Mouse (Mus musculus) CH12.LX (cell line): ENCODE data around the gene Ace. TPM values are rescaled to one million over a fixed set of nuclear protein-coding genes. Genes with fewer than 3 reads are reported as not detected.
A peak's percentile ranks its signal among the peaks of the same experiment; 100 is the strongest.

ENCODE experiments used
- DNase-seq: peaks from one replicate; pipeline ENCODE4 v3.0.0-alpha.2; 2013; ENCODE audit errors: extremely low read depth
- H3K27ac ChIP-seq: 2 replicates; pipeline ENCODE4 v1.5.1; 2012; ENCODE audit warnings: low read depth, mild to moderate bottlenecking, control low read depth, moderate library complexity; ENCODE audit not compliant: insufficient read depth
- H3K27me3 ChIP-seq: replicated peaks from 2 replicates; pipeline ENCODE3; 2012; ENCODE audit warnings: inconsistent platforms
- H3K36me3 ChIP-seq, 2 experiments: replicated peaks in 1 of 2; 2 replicates each; pipeline versions ENCODE3 to v1.6.1; 2012; ENCODE audit warnings: inconsistent platforms in 1 of 2, low read length in 1 of 2, mild to moderate bottlenecking in 1 of 2, mixed read lengths in 1 of 2, moderate library complexity in 1 of 2; ENCODE audit not compliant: control insufficient read depth in 1 of 2, insufficient read depth in 1 of 2
- H3K4me1 ChIP-seq, 2 experiments: 2 replicates each; pipeline ENCODE4 v1.6.1; 2012; ENCODE audit warnings: inconsistent platforms in 1 of 2, moderate library complexity in 1 of 2; ENCODE audit not compliant: insufficient read depth in 2 of 2, control insufficient read depth in 1 of 2
- H3K4me2 ChIP-seq: 2 replicates; pipeline ENCODE4 v1.6.1; 2012; ENCODE audit warnings: low read depth, mild to moderate bottlenecking, control low read depth; ENCODE audit not compliant: poor library complexity, insufficient read depth, severe bottlenecking
- H3K4me3 ChIP-seq, 3 experiments: fragments of 150-350 bp in 1 of 3; sonication (generic) in 1 of 3; replicated peaks in 1 of 3; 2 replicates each; pipeline versions ENCODE3 to v1.5.1; 2011 to 2012; ENCODE audit warnings: low read depth in 2 of 3, low read length in 2 of 3, mild to moderate bottlenecking in 2 of 3, moderate library complexity in 2 of 3, control low read depth in 1 of 3, improper control_type of control experiment in 1 of 3, inconsistent platforms in 1 of 3, mixed read lengths in 1 of 3; ENCODE audit not compliant: poor library complexity in 1 of 3
- H3K79me2 ChIP-seq: replicated peaks from 2 replicates; pipeline ENCODE4 v1.6.1; 2012; ENCODE audit warnings: mild to moderate bottlenecking, moderate library complexity; ENCODE audit not compliant: control insufficient read depth, poor library complexity, insufficient read depth, severe bottlenecking; ENCODE audit errors: extremely low read depth
- H3K9ac ChIP-seq: 2 replicates; pipeline ENCODE4 v1.6.1; 2012; ENCODE audit warnings: low read depth, mild to moderate bottlenecking, control low read depth, moderate library complexity; ENCODE audit not compliant: insufficient read depth
- H3K9me3 ChIP-seq: replicated peaks from 2 replicates; pipeline ENCODE3; 2012; ENCODE audit warnings: low read length, inconsistent platforms, mixed read lengths
- BHLHE40 ChIP-seq: IDR thresholded peaks from 2 replicates; pipeline ENCODE4 v1.6.1; 2011; ENCODE audit warnings: mild to moderate bottlenecking, low read depth, low read length, improper control_type of control experiment
- CHD1 ChIP-seq: IDR thresholded peaks from 2 replicates; pipeline ENCODE4 v1.6.1; 2012; ENCODE audit warnings: low read depth, low read length, improper control_type of control experiment, inconsistent platforms
- CHD2 ChIP-seq: IDR thresholded peaks from 2 replicates; pipeline ENCODE4 v1.6.1; 2011; ENCODE audit warnings: low read length, improper control_type of control experiment
- CTCF ChIP-seq, 2 experiments: IDR thresholded peaks in 1 of 2; conservative IDR thresholded peaks in 1 of 2; 2 replicates each; pipeline ENCODE4 v1.5.1; 2011 to 2012; ENCODE audit warnings: low read depth in 2 of 2, low read length in 2 of 2, improper control_type of control experiment in 1 of 2, inconsistent platforms in 1 of 2, mild to moderate bottlenecking in 1 of 2, moderate library complexity in 1 of 2
- E2F4 ChIP-seq: IDR thresholded peaks from 2 replicates; pipeline ENCODE4 v1.6.1; 2011; ENCODE audit warnings: low read depth, low read length, improper control_type of control experiment; ENCODE audit not compliant: insufficient replicate concordance
- ELF1 ChIP-seq: IDR thresholded peaks from 2 replicates; pipeline ENCODE4 v1.6.1; 2014; ENCODE audit warnings: low read depth, mild to moderate bottlenecking, inconsistent platforms, low read length, improper control_type of control experiment
- EP300 ChIP-seq: IDR thresholded peaks from 2 replicates; pipeline ENCODE4 v1.6.1; 2011; ENCODE audit warnings: low read length, improper control_type of control experiment
- ETS1 ChIP-seq: conservative IDR thresholded peaks from 2 replicates; pipeline ENCODE4 v1.6.1; 2012; ENCODE audit warnings: low read depth, mild to moderate bottlenecking, inconsistent platforms, low read length, improper control_type of control experiment, moderate library complexity
- GABPA ChIP-seq: IDR thresholded peaks from 2 replicates; pipeline ENCODE4 v1.6.1; 2012; ENCODE audit warnings: low read depth, low read length, improper control_type of control experiment, inconsistent platforms; ENCODE audit not compliant: insufficient replicate concordance
- HCFC1 ChIP-seq: IDR thresholded peaks from 2 replicates; pipeline ENCODE4 v1.6.1; 2012; ENCODE audit warnings: low read depth, mild to moderate bottlenecking, inconsistent platforms, low read length, improper control_type of control experiment
- IRF4 ChIP-seq: IDR thresholded peaks from 2 replicates; pipeline ENCODE4 v1.6.1; 2014; ENCODE audit warnings: low read depth, mild to moderate bottlenecking, inconsistent platforms, low read length, improper control_type of control experiment
- JUN ChIP-seq: IDR thresholded peaks from 2 replicates; pipeline ENCODE4 v1.6.1; 2011; ENCODE audit warnings: low read depth, mild to moderate bottlenecking, low read length, improper control_type of control experiment, moderate library complexity; ENCODE audit not compliant: insufficient read depth
- JUND ChIP-seq: conservative IDR thresholded peaks from 2 replicates; pipeline ENCODE4 v1.6.1; 2011; ENCODE audit warnings: low read depth, low read length, improper control_type of control experiment
- KAT2A ChIP-seq: IDR thresholded peaks from 2 replicates; pipeline ENCODE4 v1.6.1; 2012; ENCODE audit warnings: low read length, improper control_type of control experiment, inconsistent platforms; ENCODE audit not compliant: insufficient replicate concordance
- MAFK ChIP-seq: IDR thresholded peaks from 2 replicates; pipeline ENCODE4 v1.6.1; 2011; ENCODE audit warnings: low read length, improper control_type of control experiment; ENCODE audit not compliant: insufficient replicate concordance
- MAX ChIP-seq: IDR thresholded peaks from 2 replicates; pipeline ENCODE4 v1.6.1; 2011; ENCODE audit warnings: low read length, improper control_type of control experiment
- MAZ ChIP-seq: IDR thresholded peaks from 2 replicates; pipeline ENCODE4 v1.6.1; 2012; ENCODE audit warnings: low read depth, mild to moderate bottlenecking, inconsistent platforms, low read length, improper control_type of control experiment, moderate library complexity
- MEF2A ChIP-seq: IDR thresholded peaks from 2 replicates; pipeline ENCODE4 v1.6.1; 2014; ENCODE audit warnings: low read depth, mild to moderate bottlenecking, inconsistent platforms, low read length, improper control_type of control experiment, borderline replicate concordance
- MXI1 ChIP-seq: IDR thresholded peaks from 2 replicates; pipeline ENCODE4 v1.6.1; 2011; ENCODE audit warnings: mild to moderate bottlenecking, low read depth, low read length, improper control_type of control experiment
- MYC ChIP-seq: IDR thresholded peaks from 2 replicates; pipeline ENCODE4 v1.6.1; 2011; ENCODE audit warnings: low read depth, mild to moderate bottlenecking, improper control_type of control experiment, low read length
- NELFE ChIP-seq: IDR thresholded peaks from 2 replicates; pipeline ENCODE4 v1.6.1; 2011; ENCODE audit warnings: low read depth, low read length, improper control_type of control experiment
- NRF1 ChIP-seq: IDR thresholded peaks from 2 replicates; pipeline ENCODE4 v1.6.1; 2014; ENCODE audit warnings: low read depth, mild to moderate bottlenecking, inconsistent platforms, low read length, improper control_type of control experiment, moderate library complexity
- PAX5 ChIP-seq: IDR thresholded peaks from 2 replicates; pipeline ENCODE4 v1.6.1; 2012; ENCODE audit warnings: low read length, inconsistent platforms, mixed read lengths
- POLR2A ChIP-seq: IDR thresholded peaks from 2 replicates; pipeline ENCODE4 v1.6.1; 2011; ENCODE audit warnings: low read depth, mild to moderate bottlenecking, improper control_type of control experiment, low read length
- POLR2AphosphoS2 ChIP-seq: IDR thresholded peaks from 2 replicates; pipeline ENCODE4 v1.6.1; 2011; ENCODE audit warnings: low read depth, low read length, improper control_type of control experiment
- RAD21 ChIP-seq: IDR thresholded peaks from 2 replicates; pipeline ENCODE4 v1.6.1; 2011; ENCODE audit warnings: low read depth, mild to moderate bottlenecking, low read length, improper control_type of control experiment, moderate library complexity
- RCOR1 ChIP-seq: conservative IDR thresholded peaks from 2 replicates; pipeline ENCODE4 v1.6.1; 2012; ENCODE audit warnings: low read depth, mild to moderate bottlenecking, inconsistent platforms, low read length, improper control_type of control experiment
- SIN3A ChIP-seq: IDR thresholded peaks from 2 replicates; pipeline ENCODE4 v1.6.1; 2012; ENCODE audit warnings: low read length, improper control_type of control experiment, inconsistent platforms
- SMC3 ChIP-seq: IDR thresholded peaks from 2 replicates; pipeline ENCODE4 v1.6.1; 2011; ENCODE audit warnings: low read depth, low read length, improper control_type of control experiment
- TBP ChIP-seq: conservative IDR thresholded peaks from 2 replicates; pipeline ENCODE4 v1.6.1; 2011; ENCODE audit warnings: low read depth, low read length, improper control_type of control experiment
- TCF12 ChIP-seq: IDR thresholded peaks from 2 replicates; pipeline ENCODE4 v1.6.1; 2014; ENCODE audit warnings: low read depth, mild to moderate bottlenecking, inconsistent platforms, low read length, improper control_type of control experiment
- UBTF ChIP-seq: IDR thresholded peaks from 2 replicates; pipeline ENCODE4 v1.6.1; 2012; ENCODE audit warnings: low read depth, mild to moderate bottlenecking, inconsistent platforms, low read length, improper control_type of control experiment, moderate library complexity
- USF1 ChIP-seq: IDR thresholded peaks from 2 replicates; pipeline ENCODE4 v1.6.1; 2014; ENCODE audit warnings: low read depth, mild to moderate bottlenecking, inconsistent platforms, low read length, improper control_type of control experiment
- USF2 ChIP-seq: conservative IDR thresholded peaks from 2 replicates; pipeline ENCODE4 v1.6.1; 2011; ENCODE audit warnings: low read depth, low read length, improper control_type of control experiment
- ZC3H11A ChIP-seq: IDR thresholded peaks from 2 replicates; pipeline ENCODE4 v1.6.1; 2012; ENCODE audit warnings: low read depth, mild to moderate bottlenecking, inconsistent platforms, low read length, improper control_type of control experiment
- ZKSCAN1 ChIP-seq: IDR thresholded peaks from 2 replicates; pipeline ENCODE4 v1.6.1; 2012; ENCODE audit warnings: low read depth, inconsistent platforms, low read length, improper control_type of control experiment, borderline replicate concordance
- ZMIZ1 ChIP-seq: IDR thresholded peaks from 2 replicates; pipeline ENCODE4 v1.6.1; 2012; ENCODE audit warnings: low read depth, mild to moderate bottlenecking, inconsistent platforms, low read length, improper control_type of control experiment
- ZNF384 ChIP-seq: IDR thresholded peaks from 2 replicates; pipeline ENCODE4 v1.6.1; 2012; ENCODE audit warnings: low read depth, low read length, improper control_type of control experiment, inconsistent platforms
- dilution Hi-C: fragments of 300-500 bp; cut with MboI; formaldehyde crosslinking; loops from 2 replicates; pipeline ENCODE4 v1.14.3; 2020; ENCODE audit warnings: low sequenced_read_pairs; ENCODE audit not compliant: extremely low pct_unique_long_range_greater_than_20kb, extremely low pct_ligation_motif_present
- in situ Hi-C: fragments of 300-500 bp; cut with MboI; formaldehyde crosslinking; loops from 3 replicates; pipeline ENCODE4 v1.14.3; 2019; ENCODE audit warnings: low sequenced_read_pairs, low pct_ligation_motif_present, low pct_unique_long_range_greater_than_20kb, mixed read lengths
- polyA plus RNA-seq: library from polyadenylated mRNA; unstranded; fragments of >175 nt; gene quantifications from 2 replicates; pipeline ENCODE4 v1.2.1, GENCODE M21; 2012; ENCODE audit warnings: low read depth; ENCODE audit not compliant: insufficient read length
- total RNA-seq, 2 experiments: library from RNA; depleted of rRNA; stranded (reverse); fragments of 300-350 nt in 1 of 2; fragments of >200 nt in 1 of 2; gene quantifications; 2 replicates each; pipeline ENCODE4 v1.2.3; 2012 to 2014

Gene Ace
- total and polyA plus RNA-seq, 3 experiments = 0.08 TPM; not detected in 2

DNA sequence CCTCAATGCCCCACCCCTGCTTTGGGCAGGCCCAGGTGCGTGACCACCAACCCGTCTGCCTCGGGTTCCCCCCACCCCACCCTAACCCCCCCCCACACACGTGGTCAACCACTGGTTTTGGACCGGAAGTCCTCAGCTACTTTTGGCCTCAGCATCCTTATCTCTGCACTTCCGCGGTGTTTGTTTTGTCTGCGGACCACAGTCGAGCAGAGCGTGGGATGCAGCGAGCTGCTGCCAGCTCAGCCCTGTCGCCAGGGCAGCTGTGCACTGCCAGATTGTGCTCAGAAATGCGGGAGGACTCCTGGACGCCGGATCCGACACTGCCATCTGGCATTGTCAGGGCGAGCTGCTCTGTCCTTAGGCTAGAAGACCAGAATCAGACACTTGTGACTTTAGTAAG is 8.4 kb upstream of the Ace start:
- H3K79me2 ChIP-seq = no peaks in the 10 kb centered on the region

DNA sequence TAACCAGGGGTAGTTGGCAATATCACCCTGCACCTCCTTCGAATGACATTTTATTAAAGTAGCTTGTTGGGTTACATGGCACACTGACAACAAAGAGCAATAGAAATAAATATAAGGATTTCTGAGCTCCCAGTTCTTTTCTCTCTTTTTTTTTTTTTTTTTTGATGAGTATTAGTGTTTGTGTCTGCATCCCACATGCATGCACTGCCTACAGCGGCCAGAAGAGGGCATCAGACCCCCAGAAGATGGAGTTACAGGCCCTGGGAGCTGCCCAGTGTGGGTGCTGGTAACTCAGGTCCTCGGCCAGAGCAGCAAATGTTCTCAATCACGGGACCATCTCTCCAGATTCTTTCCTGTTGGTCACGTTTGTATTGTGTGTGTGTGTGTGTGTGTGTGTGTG is 3.1 kb upstream of the Ace start:
- H3K27ac ChIP-seq = no peak overlapping the region
- peaks cover 2% of the 10 kb centered on the region for H3K9me3 ChIP-seq
- peak; percentile 24 for DNase-seq
- dilution Hi-C loops = no loop called here
- TF ChIP-seq USF2 (no peak), CTCF (conservative IDR thresholded peaks at IDR 0.05 in 1 of 2, IDR thresholded peaks at IDR 0.05 in 1 of 2; ENCODE audit: low read depth in 2 of 2, low read length in 2 of 2) (peak in 1 of 2 experiments; percentile 35; a peak in 1 of 4 replicates), JUND (no peak), POLR2AphosphoS2 (no peak), ZNF384 (peak; percentile 62; the same call in 1 of the 2 replicates)
- H3K9ac ChIP-seq = no peak overlapping the region
- no peaks in the 10 kb centered on the region for H3K36me3 ChIP-seq
- H3K4me2 ChIP-seq = no peak overlapping the region
- H3K4me1 ChIP-seq = peaks cover 2 to 10% of the 10 kb centered on the region in 2 experiments; a peak in 3 of 4 replicates
- no peak overlapping the region for H3K4me3 ChIP-seq
- no peaks in the 10 kb centered on the region for H3K79me2 ChIP-seq
- in situ Hi-C loops = no loop called here
- peaks cover 38% of the 10 kb centered on the region for H3K27me3 ChIP-seq

More for the DNA sequence above, 8.4 kb upstream of the Ace start:
- Histone ChIP-seq H3K4me1 (peaks cover 2 to 15% of the 10 kb centered on the region in 2 experiments; a peak in 2 of 4 replicates), H3K27me3 (peaks cover 27% of the 10 kb centered on the region), H3K27ac (no peak overlapping the region), H3K9me3 (no peaks in the 10 kb centered on the region), H3K4me2 (peak overlapping the region; percentile 9), H3K4me3 (peak overlapping the region in 2 of 3 experiments; percentile 1 to 3), H3K36me3 (no peaks in the 10 kb centered on the region), H3K9ac (no peak overlapping the region)
- peak; percentile 55 for DNase-seq
- in situ Hi-C loops = no loop called here
- dilution Hi-C loops = no loop called here
- peak; percentile 78 for TF ChIP-seq MAX
- TF ChIP-seq GABPA = no peak
- no peak for TF ChIP-seq ZC3H11A
- TF ChIP-seq RCOR1 = peak; percentile 77; the same call in 1 of the 2 replicates
- peak; percentile 50 for TF ChIP-seq USF1
- no peak for TF ChIP-seq JUN
- TF ChIP-seq E2F4 = no peak
- no peak; the same call in 1 of the 2 replicates for TF ChIP-seq CHD1
- no peak for TF ChIP-seq NRF1
- peak; percentile 85 for TF ChIP-seq TCF12
- peak; percentile 70; the same call in 1 of the 2 replicates for TF ChIP-seq MYC
- no peak for TF ChIP-seq ZKSCAN1
- no peak for TF ChIP-seq SMC3
- no peak for TF ChIP-seq CTCF (conservative IDR thresholded peaks at IDR 0.05 in 1 of 2, IDR thresholded peaks at IDR 0.05 in 1 of 2; ENCODE audit: low read depth in 2 of 2, low read length in 2 of 2)
- no peak for TF ChIP-seq PAX5
- peak; percentile 68 for TF ChIP-seq MEF2A
- no peak for TF ChIP-seq RAD21
- TF ChIP-seq SIN3A = peak; percentile 72; the same call in 1 of the 2 replicates
- 0 out of 2 replicates have a peak, but pooled peaks have one; percentile 27 for TF ChIP-seq NELFE
- 0 out of 2 replicates have a peak, but pooled peaks have one; percentile 15 for TF ChIP-seq KAT2A
- TF ChIP-seq MAZ = peak; percentile 79
- no peak for TF ChIP-seq JUND
- peak; percentile 62; the same call in 1 of the 2 replicates for TF ChIP-seq EP300
- peak; percentile 78 for TF ChIP-seq IRF4
- TF ChIP-seq USF2 = no peak
- no peak for TF ChIP-seq TBP
- peak; percentile 48 for TF ChIP-seq ETS1
- 0 out of 2 replicates have a peak, but pooled peaks have one; percentile 55 for TF ChIP-seq ZMIZ1
- TF ChIP-seq HCFC1 = peak; percentile 40; the same call in 1 of the 2 replicates
- peak; percentile 78 for TF ChIP-seq MXI1
- TF ChIP-seq ELF1 = peak; percentile 85
- TF ChIP-seq BHLHE40 = peak; percentile 80
- TF ChIP-seq CHD2 = no peak
- no peak for TF ChIP-seq POLR2AphosphoS2
- TF ChIP-seq POLR2A = peak; percentile 28; the same call in 1 of the 2 replicates
- no peak for TF ChIP-seq ZNF384
- TF ChIP-seq MAFK = 0 out of 2 replicates have a peak, but pooled peaks have one; percentile 50
- TF ChIP-seq UBTF = 0 out of 2 replicates have a peak, but pooled peaks have one; percentile 49
